Mouse (Mus musculus): ENCODE data around the gene Insig2. TPM values are rescaled to one million over a fixed set of nuclear protein-coding genes. Genes with fewer than 3 reads are reported as not detected.
A peak's percentile ranks its signal among the peaks of the same experiment; 100 is the strongest.

Gene Insig2
- polyA plus RNA-seq (2017; shearing (Covaris generic)): 10 to 100 TPM; 33.8 to 36.0 TPM

- no peak for ATAC-seq
Observed at GRCm38 (mm10) chr1:121332485-121332884, at the start of gene Insig2. Gene Insig2, minus strand, starts transcription at chr1:121332589.

GRCm38 (mm10) chr1:121381562-121381961 lies 49.2 kb upstream of the Insig2 start:
- no peak for ATAC-seq

GRCm38 (mm10) chr1:121380033-121380432 lies 47.6 kb upstream of the Insig2 start:
- no peak for ATAC-seq

GRCm38 (mm10) chr1:121377901-121378300 lies 45.5 kb upstream of the Insig2 start:
- ATAC-seq: no peak

GRCm38 (mm10) chr1:121377410-121377809 lies 45.0 kb upstream of the Insig2 start:
- ATAC-seq: no peak

GRCm38 (mm10) chr1:121373631-121374030 lies 41.2 kb upstream of the Insig2 start:
- ATAC-seq: no peak

- ATAC-seq: no peak
Observed at GRCm38 (mm10) chr1:121372656-121373055, 40.3 kb upstream of the Insig2 start.

- no peak for ATAC-seq
Observed at GRCm38 (mm10) chr1:121371449-121371848, 39.1 kb upstream of the Insig2 start.

GRCm38 (mm10) chr1:121367257-121367656 lies 34.9 kb upstream of the Insig2 start:
- no peak for ATAC-seq

- ATAC-seq: no peak
Observed at GRCm38 (mm10) chr1:121360561-121360960, 28.2 kb upstream of the Insig2 start.

- no peak for ATAC-seq
Observed at GRCm38 (mm10) chr1:121359680-121360079, 27.3 kb upstream of the Insig2 start.

GRCm38 (mm10) chr1:121353779-121354178 lies 21.4 kb upstream of the Insig2 start:
- ATAC-seq: no peak

GRCm38 (mm10) chr1:121351037-121351436 lies 18.6 kb upstream of the Insig2 start:
- no peak for ATAC-seq

- ATAC-seq: no peak
Observed at GRCm38 (mm10) chr1:121350616-121351015, 18.2 kb upstream of the Insig2 start.

- ATAC-seq: no peak
Observed at GRCm38 (mm10) chr1:121348875-121349847, 16.8 kb upstream of the Insig2 start.

GRCm38 (mm10) chr1:121343966-121344365 lies 11.6 kb upstream of the Insig2 start:
- ATAC-seq: no peak

- no peak for ATAC-seq
Observed at GRCm38 (mm10) chr1:121335789-121336188, 3.4 kb upstream of the Insig2 start.

GRCm38 (mm10) chr1:121333986-121334703 lies 1.8 kb upstream of the Insig2 start:
- no peak for ATAC-seq

GRCm38 (mm10) chr1:121330621-121331020 lies 1.8 kb downstream of the Insig2 start:
- ATAC-seq: no peak

GRCm38 (mm10) chr1:121329391-121329790 lies 3.0 kb downstream of the Insig2 start:
- no peak for ATAC-seq

GRCm38 (mm10) chr1:121328193-121328555 lies 4.2 kb downstream of the Insig2 start:
- peak; percentile 36 for ATAC-seq

- peak; percentile 92 for ATAC-seq
Observed at GRCm38 (mm10) chr1:121327344-121328192, 4.8 kb downstream of the Insig2 start.

All from activated CD4-positive, CD25-positive, alpha-beta regulatory T cell, adult 4 months (primary cell).